Mouse (Mus musculus) testis, adult 10 weeks (tissue): ENCODE measurements around the gene Lpcat3. TPM values are rescaled to one million over a fixed set of nuclear protein-coding genes. Genes with fewer than 3 reads are reported as not detected.

Experiments used
- polyA plus RNA-seq: library from polyadenylated mRNA; stranded (reverse); fragments of 350-450 nt; fragmentation: Illumina TruSeq; extraction: RNeasy Lipid Tissue Mini Kit (QIAGEN cat#74804); gene quantifications from one replicate; pipeline ENCODE4 v1.2.3, GENCODE M21; 2014; ENCODE audit warnings: low read depth, low replicate concordance

The Lpcat3 gene
- 102 TPM for polyA plus RNA-seq

GRCm38 (mm10) chr6:124662477-124663423 is at the start of gene Lpcat3:
Gene Lpcat3, plus strand, starts transcription at chr6:124663027.

GRCm38 (mm10) chr6:124635985-124636384 is 26.8 kb upstream of the Lpcat3 start, which contains the start of gene C1s2:
Gene C1s2, minus strand, starts transcription at chr6:124636085.

GRCm38 (mm10) chr6:124711824-124712782 is 49.3 kb downstream of the Lpcat3 start, which contains the start of the genes Emg1 and Phb2:
Gene Emg1, minus strand, starts transcription at chr6:124712178.
Gene Phb2, plus strand, starts transcription at chr6:124712336.

GRCm38 (mm10) chr6:124738511-124739023 is 75.7 kb downstream of the Lpcat3 start, which contains the start of gene Ptpn6:
Gene Ptpn6, minus strand, starts transcription at chr6:124738714.

GRCm38 (mm10) chr6:124740888-124741761 is 78.3 kb downstream of the Lpcat3 start, which contains the start of gene Grcc10:
Gene Grcc10, minus strand, starts transcription at chr6:124741374.

Other genes with a start within 250 kb of the Lpcat3 start
- gene Pex5, start 248.0 kb upstream of the Lpcat3 start, polyA plus RNA-seq: 7.4 TPM
- gene Clstn3, start 198.2 kb upstream of the Lpcat3 start, polyA plus RNA-seq: 0.43 TPM
- 0.63 TPM for gene C1rl, start 169.9 kb upstream of the Lpcat3 start, polyA plus RNA-seq
- 3.7 TPM for gene C1ra, start 150.6 kb upstream of the Lpcat3 start, polyA plus RNA-seq
- gene C1s1, start 120.7 kb upstream of the Lpcat3 start, polyA plus RNA-seq: 18.5 TPM
- gene C1rb, start 92.7 kb upstream of the Lpcat3 start, polyA plus RNA-seq: not detected
- 0.87 TPM for gene C1s2, start 26.9 kb upstream of the Lpcat3 start, polyA plus RNA-seq
- 15.1 TPM for gene Emg1, start 49.2 kb downstream of the Lpcat3 start, polyA plus RNA-seq
- 13.8 TPM for gene Phb2, start 49.3 kb downstream of the Lpcat3 start, polyA plus RNA-seq
- gene Ptpn6, start 75.7 kb downstream of the Lpcat3 start, polyA plus RNA-seq: 0.21 TPM
- 9.6 TPM for gene Grcc10, start 78.3 kb downstream of the Lpcat3 start, polyA plus RNA-seq
- gene Gm45234, start 93.0 kb downstream of the Lpcat3 start, polyA plus RNA-seq: not detected
- 0.17 TPM for gene Atn1, start 93.5 kb downstream of the Lpcat3 start, polyA plus RNA-seq
- 0.08 TPM for gene Eno2, start 106.6 kb downstream of the Lpcat3 start, polyA plus RNA-seq
- 112 TPM for gene Lrrc23, start 116.7 kb downstream of the Lpcat3 start, polyA plus RNA-seq
- 0.45 TPM for gene Spsb2, start 145.6 kb downstream of the Lpcat3 start, polyA plus RNA-seq
- gene Tpi1, start 151.3 kb downstream of the Lpcat3 start, polyA plus RNA-seq: 41.8 TPM
- 18.4 TPM for gene Usp5, start 166.5 kb downstream of the Lpcat3 start, polyA plus RNA-seq
- 62.1 TPM for gene Cdca3, start 166.5 kb downstream of the Lpcat3 start, polyA plus RNA-seq
- gene Gnb3, start 177.2 kb downstream of the Lpcat3 start, polyA plus RNA-seq: not detected
- gene P3h3, start 194.7 kb downstream of the Lpcat3 start, polyA plus RNA-seq: not detected
- 0.39 TPM for gene Gpr162, start 201.0 kb downstream of the Lpcat3 start, polyA plus RNA-seq
- gene Cd4, start 225.2 kb downstream of the Lpcat3 start, polyA plus RNA-seq: 0.28 TPM
- not detected for gene Lag3, start 248.7 kb downstream of the Lpcat3 start, polyA plus RNA-seq